Mouse (Mus musculus): ENCODE measurements around the gene Mast1.

Gene Mast1

GRCm38 (mm10) chr8:84937620-84938485 lies 694 bp upstream of the Mast1 start:
- no peak for DNase-seq

- no peak for DNase-seq
Observed at GRCm38 (mm10) chr8:84936041-84936961, 858 bp downstream of the Mast1 start.

- no peak for DNase-seq
Observed at GRCm38 (mm10) chr8:84935489-84935888, 1.7 kb downstream of the Mast1 start.

GRCm38 (mm10) chr8:84934860-84935259 lies 2.3 kb downstream of the Mast1 start:
- peak; percentile 59 for DNase-seq

GRCm38 (mm10) chr8:84933767-84934559 lies 3.2 kb downstream of the Mast1 start:
- no peak for DNase-seq

GRCm38 (mm10) chr8:84930582-84930981 lies 6.6 kb downstream of the Mast1 start:
- no peak for DNase-seq

- peak; percentile 62 for DNase-seq
Observed at GRCm38 (mm10) chr8:84928456-84929306, 8.5 kb downstream of the Mast1 start.

- no peak for DNase-seq
Observed at GRCm38 (mm10) chr8:84927513-84927912, 9.6 kb downstream of the Mast1 start.

GRCm38 (mm10) chr8:84925557-84925956 lies 11.6 kb downstream of the Mast1 start:
- no peak for DNase-seq

GRCm38 (mm10) chr8:84921596-84921995 lies 15.6 kb downstream of the Mast1 start:
- no peak for DNase-seq

GRCm38 (mm10) chr8:84918646-84919045 lies 18.5 kb downstream of the Mast1 start:
- DNase-seq, result no peak

- DNase-seq, result no peak
Observed at GRCm38 (mm10) chr8:84917781-84918180, 19.4 kb downstream of the Mast1 start.

GRCm38 (mm10) chr8:84915269-84915668 lies 21.9 kb downstream of the Mast1 start:
- no peak for DNase-seq

- no peak for DNase-seq
Observed at GRCm38 (mm10) chr8:84913960-84914359, 23.2 kb downstream of the Mast1 start.

GRCm38 (mm10) chr8:84913502-84913900 lies 23.7 kb downstream of the Mast1 start:
- DNase-seq, result no peak

- peak; percentile 70 for DNase-seq
Observed at GRCm38 (mm10) chr8:84912895-84913501, 24.2 kb downstream of the Mast1 start.

GRCm38 (mm10) chr8:84912391-84912790 lies 24.8 kb downstream of the Mast1 start:
- DNase-seq, result no peak

GRCm38 (mm10) chr8:84911854-84912253 lies 25.3 kb downstream of the Mast1 start:
- DNase-seq, result no peak

GRCm38 (mm10) chr8:84910551-84910950 lies 26.6 kb downstream of the Mast1 start:
- DNase-seq, result no peak

GRCm38 (mm10) chr8:84909949-84910348 lies 27.2 kb downstream of the Mast1 start:
- DNase-seq, result no peak

- no peak for DNase-seq
Observed at GRCm38 (mm10) chr8:84909162-84909767, 27.9 kb downstream of the Mast1 start.

All from right cerebral cortex, postnatal 25 days (tissue).